Mouse (Mus musculus): Measurements from ENCODE around the gene Tmem29. TPM values are rescaled to one million over a fixed set of nuclear protein-coding genes. Genes with fewer than 3 reads are reported as not detected.

The Tmem29 gene
- polyA plus RNA-seq (2017; shearing (Covaris generic)), result 10.5 TPM

DNA sequence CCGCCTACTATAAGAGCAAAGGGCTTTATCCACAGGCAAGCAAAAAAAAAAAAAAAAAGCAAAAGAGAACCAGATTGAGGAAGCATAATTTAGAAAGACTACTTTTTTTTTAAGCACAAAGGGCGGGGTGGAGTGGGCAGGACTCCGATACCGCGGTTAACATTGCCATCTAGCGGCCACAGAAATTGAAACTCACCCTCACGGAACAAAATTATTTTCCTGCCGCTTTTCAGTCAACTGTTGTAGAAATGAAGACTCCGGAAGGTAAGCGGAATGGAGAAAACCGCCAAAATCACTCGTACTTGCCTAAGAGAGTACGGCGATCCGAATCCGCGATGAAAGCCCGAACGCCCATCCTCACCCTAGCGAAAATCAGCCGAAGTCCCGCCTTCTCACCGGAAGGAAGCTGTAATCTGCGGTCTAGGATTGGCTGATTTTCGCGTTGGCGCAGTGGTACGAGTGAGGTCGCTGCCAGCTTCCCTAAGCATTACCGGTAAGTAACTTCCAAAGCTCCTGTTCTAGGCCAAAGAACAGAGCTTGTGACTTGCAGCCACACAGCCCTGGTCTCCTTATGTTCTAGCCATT lies at the start of gene Tmem29:
Tmem29 (minus strand) TSS at position 389 of the 585 bp plus-strand sequence.

Other genes with a start within 250 kb of the Tmem29 start
- 3.3 TPM for gene Alas2, start 88.2 kb upstream of the Tmem29 start, polyA plus RNA-seq (2017; shearing (Covaris generic))
- gene Pfkfb1, start 129.1 kb upstream of the Tmem29 start, polyA plus RNA-seq (2017; shearing (Covaris generic)), result 5.9 TPM
- 16.3 TPM for gene Apex2, start 130.7 kb upstream of the Tmem29 start, polyA plus RNA-seq (2017; shearing (Covaris generic))
- gene Tro, start 198.4 kb upstream of the Tmem29 start, polyA plus RNA-seq (2017; shearing (Covaris generic)), result 0.19 TPM

All from CD4-positive, CD25-positive, alpha-beta regulatory T cell (primary cell).